Comparison of ENCODE assay signal across 33 mouse cellular contexts in the genomic region with DNA sequence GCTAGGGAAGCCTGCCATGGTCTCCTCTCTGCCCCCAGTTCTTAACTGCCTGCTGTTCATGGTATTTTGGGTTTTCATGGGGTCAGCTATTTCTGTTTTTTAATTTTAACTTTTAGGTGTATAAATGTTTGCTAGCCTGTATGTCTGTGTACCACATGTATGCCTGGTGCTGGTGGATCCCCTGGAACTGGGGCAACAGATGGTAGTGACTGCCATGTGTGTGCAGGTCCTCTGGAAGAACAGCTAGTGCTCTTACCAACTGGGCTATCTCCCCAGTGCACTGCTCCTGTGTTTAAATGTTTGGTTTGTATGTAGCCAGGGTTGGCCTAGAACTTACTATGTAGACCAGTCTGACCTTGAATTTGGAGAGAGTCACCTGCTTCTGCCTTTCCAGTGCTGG.
"Had no signal": no experiment of that assay in that cellular context is flagged by ENCODE, and none has a peak within 500 bp of the region (broad histone marks: within the 10 kb centered on the region; RNA-seq: fewer than 3 reads in every experiment).

No protein-coding gene starts in this region.

- H3K9me3 ChIP-seq: heart, embryonic 10.5 days; heart, embryonic 12.5 days; heart, embryonic 13.5 days; heart, embryonic 15.5 days; hindbrain, embryonic 10.5 days; hindbrain, embryonic 12.5 days; hindbrain, embryonic 13.5 days; hindbrain, embryonic 15.5 days; intestine, embryonic 15.5 days; kidney, embryonic 15.5 days had no signal

- ATAC-seq: hindbrain, embryonic 16.5 days; hindbrain, postnatal 0 days; inflammation-experienced regulatory T-cells, adult 6 months; intestine, embryonic 15.5 days; intestine, embryonic 16.5 days; intestine, postnatal 0 days had no signal

- H3K27ac ChIP-seq: heart, embryonic 10.5 days; heart, embryonic 13.5 days; heart, embryonic 15.5 days; hindbrain, embryonic 10.5 days; hindbrain, embryonic 12.5 days; hindbrain, embryonic 13.5 days; hindbrain, embryonic 14.5 days; hindbrain, embryonic 15.5 days; hindbrain, postnatal 0 days; intestine, embryonic 15.5 days; kidney, embryonic 15.5 days; kidney, postnatal 0 days; left cerebral cortex, adult 2 months had no signal

- H3K36me3 ChIP-seq: hindbrain, embryonic 12.5 days; hindbrain, embryonic 13.5 days; hindbrain, embryonic 15.5 days; intestine, embryonic 15.5 days had no signal

- H3K9ac ChIP-seq: heart, embryonic 12.5 days; heart, embryonic 13.5 days; heart, embryonic 15.5 days; hindbrain, embryonic 12.5 days; hindbrain, embryonic 13.5 days; hindbrain, embryonic 14.5 days; hindbrain, embryonic 15.5 days; intestine, embryonic 15.5 days; kidney, embryonic 15.5 days had no signal

- DNase-seq: heart, postnatal 10 days; heart, postnatal 14 days; heart, postnatal 36 days; heart, postnatal 4 days; kidney, adult 11 months; kidney, adult 18-20 months; kidney, adult 2 months; kidney, adult 8-10 months; kidney, adult 9 months; kidney, postnatal 10 days; kidney, postnatal 14 days; kidney, postnatal 25 days; kidney, postnatal 36 days; kidney, postnatal 4 days had no signal

- H3K4me2 ChIP-seq: heart, embryonic 11.5 days; heart, embryonic 12.5 days; heart, embryonic 13.5 days; heart, embryonic 15.5 days; hindbrain, embryonic 12.5 days; hindbrain, embryonic 13.5 days; hindbrain, embryonic 14.5 days; hindbrain, embryonic 15.5 days; intestine, embryonic 15.5 days; kidney, embryonic 15.5 days had no signal

- H3K27me3 ChIP-seq: heart, embryonic 12.5 days; heart, embryonic 13.5 days; heart, embryonic 15.5 days; hindbrain, embryonic 12.5 days; hindbrain, embryonic 13.5 days; hindbrain, embryonic 15.5 days; intestine, embryonic 15.5 days; kidney, embryonic 15.5 days had no signal

- H3K4me3 ChIP-seq: heart, embryonic 10.5 days; heart, embryonic 12.5 days; heart, embryonic 13.5 days; heart, embryonic 15.5 days; hindbrain, embryonic 10.5 days; hindbrain, embryonic 12.5 days; hindbrain, embryonic 13.5 days; hindbrain, embryonic 15.5 days; intestine, embryonic 15.5 days; kidney, embryonic 15.5 days; left cerebral cortex, adult 2 months had no signal

- H3K4me1 ChIP-seq: hindbrain, embryonic 13.5 days; hindbrain, embryonic 15.5 days had no signal
